Mouse (Mus musculus): ENCODE data around the gene D11Wsu47e. TPM values are rescaled to one million over a fixed set of nuclear protein-coding genes. Genes with fewer than 3 reads are reported as not detected.
A peak's percentile ranks its signal among the peaks of the same experiment; 100 is the strongest.

Gene D11Wsu47e
- polyA plus RNA-seq, 1 experiment from 2014 or later: 22.8 TPM

DNA sequence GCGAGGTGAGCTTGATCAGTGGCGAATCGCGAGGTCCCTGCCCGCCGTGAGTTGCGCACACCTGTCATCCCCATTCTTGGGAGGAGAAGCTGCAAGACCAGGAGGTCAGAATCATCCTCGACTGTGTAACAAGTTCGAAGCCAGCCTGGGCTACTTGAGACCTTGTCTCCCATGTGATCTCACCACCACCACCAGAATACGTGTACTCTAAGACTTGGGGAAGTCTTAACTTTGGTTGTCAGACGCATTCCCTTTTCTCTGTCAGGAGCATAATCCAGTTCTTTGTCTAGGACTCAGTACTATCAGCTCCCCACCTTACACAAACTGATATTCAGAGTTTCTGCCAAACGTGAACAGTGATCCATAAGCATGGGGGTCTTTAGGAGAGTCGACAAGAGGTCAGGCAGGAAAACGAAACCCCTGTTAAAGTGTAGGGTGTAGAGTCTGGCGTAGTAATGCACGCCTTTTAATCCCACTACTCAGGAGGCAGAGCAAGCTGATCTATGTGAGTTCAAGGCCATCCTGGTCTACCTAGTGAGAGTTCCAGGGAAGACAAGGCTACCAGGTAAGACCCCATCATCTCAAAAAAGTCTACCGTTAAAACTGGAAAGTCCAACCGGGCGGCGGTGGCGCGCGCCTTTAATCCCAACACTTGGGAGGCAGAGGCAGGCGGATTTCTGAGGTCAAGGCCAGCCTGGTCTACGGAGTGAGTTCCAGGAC is 655 bp downstream of the D11Wsu47e start:
- peak overlapping the region; percentile 87 for H3K4me3 ChIP-seq
- H3K9ac ChIP-seq: peak overlapping the region; percentile 73
- H3K9me3 ChIP-seq: no peaks in the 10 kb centered on the region
- no peaks in the 10 kb centered on the region for H3K27me3 ChIP-seq (replicated peaks)
- peaks cover 40% of the 10 kb centered on the region for H3K4me1 ChIP-seq
- no peak overlapping the region for H3K27ac ChIP-seq
- 45% methylated on average over 24 of the region's 25 CpGs for WGBS
- ATAC-seq (ENCODE audit: low FRiP score, low read depth): no peak
- peaks cover 22% of the 10 kb centered on the region for H3K36me3 ChIP-seq
- peak overlapping the region; percentile 90 for H3K4me2 ChIP-seq (replicated peaks)

GRCm38 (mm10) chr11:113687031-113687430 is 2.8 kb downstream of the D11Wsu47e start:
- H3K4me2 ChIP-seq (replicated peaks): peak overlapping the region; percentile 19; the same call in 1 of the 2 replicates
- H3K27ac ChIP-seq: no peak overlapping the region
- H3K9me3 ChIP-seq: no peaks in the 10 kb centered on the region
- H3K36me3 ChIP-seq: peaks cover 40% of the 10 kb centered on the region
- H3K9ac ChIP-seq: no peak overlapping the region
- H3K4me3 ChIP-seq: no peak overlapping the region
- ATAC-seq (ENCODE audit: low FRiP score, low read depth): no peak
- 31% methylated on average over 2 of the region's 2 CpGs for WGBS
- H3K27me3 ChIP-seq (replicated peaks): no peaks in the 10 kb centered on the region
- H3K4me1 ChIP-seq: peaks cover 33% of the 10 kb centered on the region

DNA sequence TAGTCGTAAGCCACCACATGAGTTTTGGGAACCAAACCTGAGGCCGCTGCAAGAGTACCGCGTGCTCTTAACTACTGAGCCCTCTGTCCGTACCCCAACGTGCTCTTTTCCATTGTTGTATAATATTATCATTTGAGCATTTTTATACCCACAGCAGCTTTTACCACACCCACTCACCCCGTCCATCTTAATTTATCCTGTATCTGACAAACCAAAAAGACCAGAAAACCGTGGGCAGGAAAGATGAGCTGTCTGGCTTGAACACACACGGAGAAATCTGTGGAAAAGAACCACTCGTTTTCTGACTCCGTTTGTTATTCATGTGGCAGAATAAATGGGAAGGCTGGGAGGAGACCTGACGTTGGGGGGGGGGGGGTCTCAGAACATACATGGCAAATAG is 6.3 kb downstream of the D11Wsu47e start:
- H3K36me3 ChIP-seq: peaks cover 74% of the 10 kb centered on the region
- no peak for ATAC-seq (ENCODE audit: low FRiP score, low read depth)
- WGBS: 92% methylated on average over 12 of the region's 12 CpGs

GRCm38 (mm10) chr11:113691318-113691717 is 7.1 kb downstream of the D11Wsu47e start:
- Histone ChIP-seq H3K27me3 (replicated peaks) (no peaks in the 10 kb centered on the region), H3K4me1 (peaks cover 8% of the 10 kb centered on the region), H3K9me3 (no peaks in the 10 kb centered on the region), H3K36me3 (peaks cover 82% of the 10 kb centered on the region), H3K4me2 (replicated peaks) (no peak overlapping the region), H3K9ac (no peak overlapping the region), H3K4me3 (no peak overlapping the region), H3K27ac (no peak overlapping the region)
- WGBS: 92% methylated on average over 5 of the region's 5 CpGs
- ATAC-seq (ENCODE audit: low FRiP score, low read depth): no peak

More for the DNA sequence above, 6.3 kb downstream of the D11Wsu47e start:
- H3K4me3 ChIP-seq: no peak overlapping the region
- no peaks in the 10 kb centered on the region for H3K9me3 ChIP-seq
- H3K9ac ChIP-seq: no peak overlapping the region
- H3K27me3 ChIP-seq (replicated peaks): no peaks in the 10 kb centered on the region
- no peak overlapping the region for H3K4me2 ChIP-seq (replicated peaks)
- no peak overlapping the region for H3K27ac ChIP-seq
- peaks cover 12% of the 10 kb centered on the region for H3K4me1 ChIP-seq

GRCm38 (mm10) chr11:113691851-113692250 is 7.6 kb downstream of the D11Wsu47e start:
- Histone ChIP-seq H3K36me3 (peaks cover 87% of the 10 kb centered on the region), H3K4me1 (peaks cover 3% of the 10 kb centered on the region), H3K27me3 (replicated peaks) (no peaks in the 10 kb centered on the region), H3K9me3 (no peaks in the 10 kb centered on the region), H3K27ac (no peak overlapping the region), H3K4me2 (replicated peaks) (no peak overlapping the region), H3K4me3 (no peak overlapping the region), H3K9ac (no peak overlapping the region)
- ATAC-seq (ENCODE audit: low FRiP score, low read depth): no peak
- WGBS: 82% methylated on average over 3 of the region's 3 CpGs

DNA sequence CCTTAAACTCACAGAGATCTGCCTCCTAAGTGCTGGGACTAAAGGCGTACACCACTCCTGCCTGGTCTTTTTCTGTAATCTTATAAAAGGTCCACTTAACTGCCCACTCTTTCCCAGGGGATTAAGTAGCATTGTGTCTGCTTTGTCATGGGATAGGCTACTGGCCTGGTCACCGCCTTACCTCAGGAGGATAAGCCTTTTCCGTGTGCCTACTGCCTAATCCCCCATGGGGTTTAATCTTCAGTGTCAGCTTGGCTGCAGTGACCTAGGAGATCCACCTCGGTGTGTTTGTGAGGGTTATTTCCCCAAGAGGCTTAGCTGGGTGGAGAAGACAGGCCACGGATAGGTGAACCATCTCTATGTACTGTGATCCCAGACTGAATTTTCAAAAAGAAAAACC is 13.4 kb downstream of the D11Wsu47e start:
- no peak overlapping the region for H3K27ac ChIP-seq
- H3K36me3 ChIP-seq: peaks cover 61% of the 10 kb centered on the region
- no peaks in the 10 kb centered on the region for H3K9me3 ChIP-seq
- peaks cover 3% of the 10 kb centered on the region; the same call in 1 of the 2 replicates for H3K4me1 ChIP-seq
- H3K9ac ChIP-seq: no peak overlapping the region
- ATAC-seq (ENCODE audit: low FRiP score, low read depth): no peak
- 82% methylated on average over 5 of the region's 5 CpGs for WGBS
- no peaks in the 10 kb centered on the region for H3K27me3 ChIP-seq (replicated peaks)
- no peak overlapping the region for H3K4me3 ChIP-seq
- H3K4me2 ChIP-seq (replicated peaks): no peak overlapping the region

DNA sequence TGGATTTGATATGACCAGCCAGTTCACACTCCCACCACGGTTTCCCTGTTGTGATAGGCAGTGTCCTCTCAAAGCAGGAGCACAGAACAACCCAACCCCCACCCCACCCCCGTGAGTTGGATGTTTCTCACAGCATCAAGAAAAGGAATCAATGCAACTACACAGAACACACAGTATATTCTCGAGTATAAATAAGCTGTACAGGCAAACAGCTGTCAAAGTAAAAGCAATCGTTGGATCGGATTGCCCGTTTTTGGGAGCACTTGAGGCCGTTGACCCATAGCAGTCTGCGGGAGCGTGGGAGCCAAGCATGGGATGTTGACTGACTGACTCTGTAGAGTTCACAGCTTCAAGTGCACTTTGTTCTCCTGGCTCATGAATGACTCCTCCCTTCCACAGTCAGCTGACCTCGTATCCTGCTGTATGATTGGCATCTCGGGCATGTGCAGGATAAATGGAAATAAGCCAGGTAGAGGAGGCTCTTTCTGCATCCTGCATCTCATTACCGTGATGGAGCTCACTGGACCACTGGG is 13.9 kb downstream of the D11Wsu47e start:
- Histone ChIP-seq H3K4me3 (no peak overlapping the region), H3K4me1 (peaks cover 3% of the 10 kb centered on the region; the same call in 1 of the 2 replicates), H3K9me3 (no peaks in the 10 kb centered on the region), H3K27ac (no peak overlapping the region), H3K27me3 (replicated peaks) (no peaks in the 10 kb centered on the region), H3K9ac (no peak overlapping the region), H3K4me2 (replicated peaks) (no peak overlapping the region), H3K36me3 (peaks cover 56% of the 10 kb centered on the region)
- 82% methylated on average over 12 of the region's 12 CpGs for WGBS
- no peak for ATAC-seq (ENCODE audit: low FRiP score, low read depth)

- no peak overlapping the region for H3K9ac ChIP-seq
- 92% methylated on average over 7 of the region's 7 CpGs for whole genome bisulfite sequencing
- no peak overlapping the region for H3K27ac ChIP-seq
- H3K27me3 ChIP-seq (replicated peaks): no peaks in the 10 kb centered on the region
- peaks cover 3% of the 10 kb centered on the region; the same call in 1 of the 2 replicates for H3K4me1 ChIP-seq
- H3K4me3 ChIP-seq: no peak overlapping the region
- ATAC-seq (ENCODE audit: low FRiP score, low read depth): no peak
- H3K4me2 ChIP-seq (replicated peaks): no peak overlapping the region
- peaks cover 41% of the 10 kb centered on the region for H3K36me3 ChIP-seq
- no peaks in the 10 kb centered on the region for H3K9me3 ChIP-seq
These were observed 15.4 kb downstream of the D11Wsu47e start for GRCm38 (mm10) chr11:113699643-113700042.

DNA sequence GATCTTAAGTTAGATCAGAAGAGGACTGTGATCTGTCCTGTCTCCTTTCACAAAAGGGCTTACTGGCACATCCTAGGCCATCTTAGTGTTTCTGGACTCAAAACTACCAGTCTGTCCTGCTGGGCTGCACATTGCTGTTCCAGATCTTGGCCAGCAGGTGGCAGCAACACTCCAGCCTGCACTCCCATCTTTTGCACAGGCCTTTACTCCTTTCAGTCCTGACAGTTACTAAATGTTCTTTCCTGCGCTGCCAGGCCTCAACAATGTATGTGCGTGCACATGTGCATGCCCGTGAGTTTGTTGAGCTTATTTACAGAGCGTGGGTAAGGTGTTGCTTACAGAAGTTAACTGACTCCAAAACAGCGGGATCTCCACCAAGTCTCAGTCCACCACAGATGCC is 19.5 kb downstream of the D11Wsu47e start:
- Histone ChIP-seq H3K36me3 (peaks cover 6% of the 10 kb centered on the region; the same call in 1 of the 2 replicates), H3K9ac (no peak overlapping the region), H3K27ac (no peak overlapping the region), H3K9me3 (no peaks in the 10 kb centered on the region), H3K4me2 (replicated peaks) (no peak overlapping the region), H3K4me1 (peaks cover 3% of the 10 kb centered on the region; the same call in 1 of the 2 replicates), H3K4me3 (no peak overlapping the region), H3K27me3 (replicated peaks) (no peaks in the 10 kb centered on the region; the same call in 1 of the 2 replicates)
- ATAC-seq (ENCODE audit: low FRiP score, low read depth): no peak
- 45% methylated on average over 5 of the region's 5 CpGs for WGBS

DNA sequence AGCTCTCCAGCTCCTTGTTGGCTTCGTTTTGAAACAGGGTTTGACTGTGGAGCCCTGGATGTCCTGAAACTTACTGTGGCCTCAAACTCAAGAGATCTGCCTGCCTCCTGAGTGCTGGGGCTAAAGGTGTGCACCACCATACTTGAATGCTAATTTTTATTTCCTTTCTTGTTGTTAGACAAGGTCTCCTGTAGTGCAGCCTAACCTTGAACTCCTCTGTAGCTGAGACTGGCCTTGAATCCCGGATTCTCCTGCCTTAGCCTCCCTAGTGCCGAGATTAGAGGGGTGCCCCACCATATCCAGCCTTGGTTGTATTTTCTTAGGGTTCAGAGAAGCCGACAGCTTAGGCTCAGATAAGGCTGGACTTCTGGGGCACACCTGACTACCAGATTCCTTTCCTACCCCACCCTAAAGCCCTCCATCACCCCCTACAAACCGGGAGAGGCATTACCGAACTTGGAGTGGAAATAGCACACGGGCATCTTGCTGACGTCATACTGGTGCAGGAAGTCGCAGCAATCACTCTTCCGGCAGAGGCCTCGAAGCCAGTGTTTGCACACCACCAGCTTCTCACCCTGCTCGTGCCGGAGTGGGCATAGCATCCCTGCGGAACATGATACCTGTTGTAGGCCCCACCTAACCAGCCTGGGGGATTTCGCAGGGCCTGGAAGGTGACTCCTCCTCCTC is 21.9 kb downstream of the D11Wsu47e start:
- Histone ChIP-seq H3K4me3 (no peak overlapping the region), H3K36me3 (no peaks in the 10 kb centered on the region), H3K9ac (no peak overlapping the region), H3K9me3 (no peaks in the 10 kb centered on the region), H3K4me1 (peaks cover 26% of the 10 kb centered on the region), H3K27ac (no peak overlapping the region), H3K27me3 (replicated peaks) (peaks cover 10% of the 10 kb centered on the region), H3K4me2 (replicated peaks) (no peak overlapping the region)
- no peak for ATAC-seq (ENCODE audit: low FRiP score, low read depth)
- WGBS: 88% methylated on average over 15 of the region's 15 CpGs

GRCm38 (mm10) chr11:113708629-113709213 is 24.5 kb downstream of the D11Wsu47e start:
- ATAC-seq (ENCODE audit: low FRiP score, low read depth): no peak
- 49% methylated on average over 19 of the region's 19 CpGs for WGBS
- Histone ChIP-seq H3K4me2 (replicated peaks) (peak overlapping the region; percentile 27; the same call in 1 of the 2 replicates), H3K27ac (no peak overlapping the region), H3K9ac (no peak overlapping the region), H3K36me3 (no peaks in the 10 kb centered on the region), H3K27me3 (replicated peaks) (peaks cover 10% of the 10 kb centered on the region), H3K4me3 (no peak overlapping the region), H3K9me3 (no peaks in the 10 kb centered on the region), H3K4me1 (peaks cover 25% of the 10 kb centered on the region)

DNA sequence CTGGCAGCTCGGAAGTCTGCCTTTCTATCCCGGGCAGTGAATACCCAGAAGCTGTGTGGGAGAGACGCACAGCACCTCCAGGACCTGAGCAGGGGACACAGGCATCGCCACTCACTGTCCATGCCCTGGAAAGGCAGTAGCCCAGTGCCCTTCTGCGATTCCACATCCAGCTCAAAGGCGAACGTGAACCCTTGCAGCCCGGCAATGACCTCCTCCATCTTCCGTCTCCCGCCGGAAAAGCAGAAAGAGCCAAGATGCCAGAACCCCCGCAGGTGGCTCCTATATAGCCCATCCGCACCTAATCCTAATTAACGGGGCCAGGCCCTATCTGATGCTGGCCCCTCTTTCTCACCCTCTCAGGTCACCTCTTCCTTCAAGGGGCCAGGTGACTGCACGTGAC is 25.1 kb downstream of the D11Wsu47e start:
- Histone ChIP-seq H3K4me1 (peaks cover 25% of the 10 kb centered on the region), H3K36me3 (no peaks in the 10 kb centered on the region), H3K9ac (peak overlapping the region; percentile 45; the same call in 1 of the 2 replicates), H3K9me3 (no peaks in the 10 kb centered on the region), H3K4me2 (replicated peaks) (peak overlapping the region; percentile 27; the same call in 1 of the 2 replicates), H3K4me3 (no peak overlapping the region), H3K27ac (no peak overlapping the region), H3K27me3 (replicated peaks) (peaks cover 10% of the 10 kb centered on the region)
- 9% methylated on average over 15 of the region's 15 CpGs for WGBS
- ATAC-seq (ENCODE audit: low FRiP score, low read depth): peak; percentile 19; the same call in 1 of the 2 replicates

All from neural tube, embryonic 12.5 days (tissue).